Mouse (Mus musculus): ENCODE results near the gene Nfkb1. TPM values are rescaled to one million over a fixed set of nuclear protein-coding genes. Genes with fewer than 3 reads are reported as not detected.

Gene Nfkb1
- polyA plus RNA-seq, 1 experiment from 2014 or later = 10.5 TPM

DNA sequence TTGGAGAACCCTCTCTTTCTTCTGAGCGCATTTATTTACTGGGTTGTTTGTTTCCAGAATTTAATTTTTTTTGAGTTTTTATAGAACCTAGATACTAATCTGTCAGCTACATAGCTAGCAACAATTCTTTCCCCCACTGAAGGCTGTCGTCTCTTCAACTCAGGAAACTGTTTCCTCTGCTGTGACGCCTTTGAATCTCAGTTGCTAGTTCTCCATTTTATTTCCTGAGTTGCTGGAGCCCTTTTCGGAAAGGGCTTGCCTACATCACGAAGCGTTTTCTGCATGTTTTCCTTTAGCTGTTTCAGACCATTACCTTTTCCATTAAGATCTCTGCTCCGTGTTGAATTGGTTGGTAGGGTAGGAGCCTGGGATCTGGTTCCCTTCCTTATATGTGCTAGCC, 74.6 kb downstream of the Nfkb1 start:
- Histone ChIP-seq H3K4me3 (no peak overlapping the region), H3K27me3 (no peaks in the 10 kb centered on the region), H3K9ac (replicated peaks) (no peak overlapping the region), H3K9me3 (no peaks in the 10 kb centered on the region), H3K27ac (replicated peaks) (no peak overlapping the region), H3K4me1 (no peaks in the 10 kb centered on the region), H3K36me3 (peaks cover 39% of the 10 kb centered on the region), H3K4me2 (replicated peaks) (no peak overlapping the region)
- ATAC-seq (ENCODE audit: low FRiP score, low read depth) = no peak
- 90% methylated on average over 7 of the region's 7 CpGs for WGBS

DNA sequence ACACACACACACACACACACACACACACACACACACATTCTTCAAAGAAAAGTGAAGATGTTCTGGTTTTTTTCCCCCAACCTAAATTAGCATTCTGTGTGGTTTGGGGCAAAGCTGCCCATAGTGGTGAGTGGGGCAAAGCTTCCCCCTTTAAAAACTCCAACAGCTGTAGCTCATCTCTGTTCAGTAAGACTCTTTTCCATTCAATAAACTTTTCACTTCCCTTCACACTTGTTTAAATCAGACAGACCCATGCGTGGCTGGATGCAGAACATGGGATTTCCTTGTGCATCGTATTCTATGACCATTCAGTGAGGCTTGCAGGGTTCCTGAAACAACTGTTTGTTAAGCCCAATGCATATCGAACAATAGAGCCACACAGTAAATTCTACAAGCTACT, 77.0 kb downstream of the Nfkb1 start:
- H3K27ac ChIP-seq (replicated peaks) = no peak overlapping the region
- H3K4me3 ChIP-seq = no peak overlapping the region
- H3K4me2 ChIP-seq (replicated peaks) = no peak overlapping the region
- H3K4me1 ChIP-seq = no peaks in the 10 kb centered on the region
- no peak overlapping the region for H3K9ac ChIP-seq (replicated peaks)
- 86% methylated on average over 3 of the region's 3 CpGs for WGBS
- no peaks in the 10 kb centered on the region for H3K9me3 ChIP-seq
- no peak for ATAC-seq (ENCODE audit: low FRiP score, low read depth)
- peaks cover 39% of the 10 kb centered on the region for H3K36me3 ChIP-seq
- H3K27me3 ChIP-seq = no peaks in the 10 kb centered on the region

GRCm38 (mm10) chr3:135610221-135610620, 81.1 kb downstream of the Nfkb1 start:
- H3K4me1 ChIP-seq = no peaks in the 10 kb centered on the region
- no peak overlapping the region for H3K4me2 ChIP-seq (replicated peaks)
- ATAC-seq (ENCODE audit: low FRiP score, low read depth) = 0 out of 2 replicates have a peak, but pooled peaks have one; percentile 38
- WGBS = 47% methylated on average over 3 of the region's 3 CpGs
- no peaks in the 10 kb centered on the region for H3K9me3 ChIP-seq
- no peak overlapping the region for H3K27ac ChIP-seq (replicated peaks)
- peaks cover 29% of the 10 kb centered on the region for H3K36me3 ChIP-seq
- H3K27me3 ChIP-seq = no peaks in the 10 kb centered on the region
- no peak overlapping the region for H3K4me3 ChIP-seq
- no peak overlapping the region for H3K9ac ChIP-seq (replicated peaks)

- no peak overlapping the region for H3K9ac ChIP-seq (replicated peaks)
- no peak overlapping the region for H3K4me2 ChIP-seq (replicated peaks)
- no peak overlapping the region for H3K4me3 ChIP-seq
- no peak for ATAC-seq (ENCODE audit: low FRiP score, low read depth)
- 93% methylated on average over 24 of the region's 24 CpGs for WGBS
- H3K4me1 ChIP-seq = no peaks in the 10 kb centered on the region
- no peak overlapping the region for H3K27ac ChIP-seq (replicated peaks)
- no peaks in the 10 kb centered on the region for H3K27me3 ChIP-seq
- no peaks in the 10 kb centered on the region for H3K9me3 ChIP-seq
- peaks cover 34% of the 10 kb centered on the region for H3K36me3 ChIP-seq
These were observed 83.5 kb downstream of the Nfkb1 start for GRCm38 (mm10) chr3:135607660-135608473.

DNA sequence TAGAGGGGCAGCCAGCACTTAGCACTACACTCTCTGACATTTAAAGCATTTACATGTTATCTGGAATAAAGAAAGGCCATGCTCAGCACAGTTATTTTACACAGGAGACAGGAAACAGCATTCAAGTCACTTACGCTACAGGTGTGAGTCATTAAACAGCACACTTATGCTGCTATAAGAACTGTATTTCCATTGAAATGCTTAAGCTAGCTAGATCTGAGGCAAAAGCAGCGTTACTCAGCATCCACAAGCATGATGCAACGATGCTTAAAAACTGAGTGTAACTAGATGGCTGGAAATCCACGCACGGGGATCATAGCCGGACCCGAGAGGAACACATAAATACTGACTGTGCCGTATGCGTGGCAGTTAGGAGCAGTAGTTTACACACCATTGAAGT, 84.3 kb downstream of the Nfkb1 start:
- Histone ChIP-seq H3K27ac (replicated peaks) (no peak overlapping the region), H3K4me2 (replicated peaks) (no peak overlapping the region), H3K36me3 (peaks cover 33% of the 10 kb centered on the region), H3K4me1 (no peaks in the 10 kb centered on the region), H3K9me3 (no peaks in the 10 kb centered on the region), H3K4me3 (no peak overlapping the region), H3K27me3 (no peaks in the 10 kb centered on the region), H3K9ac (replicated peaks) (no peak overlapping the region)
- no peak for ATAC-seq (ENCODE audit: low FRiP score, low read depth)
- whole genome bisulfite sequencing = 91% methylated on average over 9 of the region's 9 CpGs

GRCm38 (mm10) chr3:135606592-135606991, 84.8 kb downstream of the Nfkb1 start:
- ATAC-seq (ENCODE audit: low FRiP score, low read depth) = no peak
- Histone ChIP-seq H3K9ac (replicated peaks) (no peak overlapping the region), H3K4me3 (no peak overlapping the region), H3K4me1 (no peaks in the 10 kb centered on the region), H3K27ac (replicated peaks) (no peak overlapping the region), H3K36me3 (peaks cover 35% of the 10 kb centered on the region; the same call in 1 of the 2 replicates), H3K9me3 (no peaks in the 10 kb centered on the region), H3K4me2 (replicated peaks) (no peak overlapping the region), H3K27me3 (no peaks in the 10 kb centered on the region)
- WGBS = 82% methylated on average over 8 of the region's 8 CpGs

GRCm38 (mm10) chr3:135605474-135605873, 85.9 kb downstream of the Nfkb1 start:
- no peak for ATAC-seq (ENCODE audit: low FRiP score, low read depth)
- Histone ChIP-seq H3K4me1 (no peaks in the 10 kb centered on the region), H3K4me3 (no peak overlapping the region), H3K27ac (replicated peaks) (no peak overlapping the region), H3K27me3 (no peaks in the 10 kb centered on the region), H3K9me3 (no peaks in the 10 kb centered on the region), H3K36me3 (peaks cover 43% of the 10 kb centered on the region), H3K4me2 (replicated peaks) (no peak overlapping the region), H3K9ac (replicated peaks) (no peak overlapping the region)
- 80% methylated on average over 4 of the region's 4 CpGs for WGBS

DNA sequence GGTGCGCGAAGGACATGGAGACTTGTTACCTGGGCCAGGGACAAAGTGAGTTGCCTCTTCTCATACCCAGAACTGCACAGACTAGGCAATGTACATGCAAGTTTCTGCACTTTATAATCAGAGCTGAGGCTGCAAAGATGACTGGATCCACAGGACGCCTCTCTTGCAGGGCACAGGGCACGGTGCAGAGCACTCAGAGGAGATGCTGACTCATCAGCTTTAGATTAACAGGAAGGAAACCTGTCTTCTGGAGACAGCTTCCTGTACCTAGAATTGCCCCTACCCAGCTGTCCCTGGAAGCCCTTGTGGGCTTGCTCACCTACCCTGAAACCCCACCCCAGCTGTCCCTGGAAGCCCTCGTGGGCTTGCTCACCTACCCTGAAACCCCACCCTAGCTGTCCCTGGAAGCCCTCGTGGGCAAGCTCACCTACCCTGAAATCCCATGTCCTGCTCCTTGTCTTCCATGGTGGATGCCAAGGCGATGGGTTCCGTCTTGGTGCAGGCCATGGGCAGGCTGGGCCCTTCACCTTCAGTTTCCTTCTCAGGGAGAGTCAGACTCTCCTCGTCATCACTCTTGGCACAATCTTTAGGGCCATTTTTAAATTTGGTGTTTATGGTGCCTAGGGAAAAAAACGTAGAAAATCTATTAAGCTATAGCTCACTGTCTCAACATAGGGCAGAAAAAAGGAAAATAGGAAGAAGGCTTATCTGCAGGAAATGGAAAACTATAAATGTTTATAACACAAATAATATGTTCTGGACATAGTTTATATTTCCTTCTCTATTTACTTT, 86.5 kb downstream of the Nfkb1 start:
- 95% methylated on average over 10 of the region's 10 CpGs for WGBS
- Histone ChIP-seq H3K36me3 (peaks cover 43% of the 10 kb centered on the region), H3K27me3 (no peaks in the 10 kb centered on the region), H3K9ac (replicated peaks) (no peak overlapping the region), H3K4me2 (replicated peaks) (no peak overlapping the region), H3K4me1 (no peaks in the 10 kb centered on the region), H3K27ac (replicated peaks) (no peak overlapping the region), H3K4me3 (no peak overlapping the region), H3K9me3 (no peaks in the 10 kb centered on the region)
- ATAC-seq (ENCODE audit: low FRiP score, low read depth) = no peak

- Histone ChIP-seq H3K9me3 (no peaks in the 10 kb centered on the region), H3K4me1 (no peaks in the 10 kb centered on the region), H3K4me3 (no peak overlapping the region), H3K36me3 (peaks cover 43% of the 10 kb centered on the region), H3K4me2 (replicated peaks) (no peak overlapping the region), H3K27ac (replicated peaks) (no peak overlapping the region), H3K27me3 (no peaks in the 10 kb centered on the region), H3K9ac (replicated peaks) (no peak overlapping the region)
- WGBS = 83% methylated on average over 10 of the region's 10 CpGs
- ATAC-seq (ENCODE audit: low FRiP score, low read depth) = no peak
These were observed 88.6 kb downstream of the Nfkb1 start for GRCm38 (mm10) chr3:135602731-135603130.

DNA sequence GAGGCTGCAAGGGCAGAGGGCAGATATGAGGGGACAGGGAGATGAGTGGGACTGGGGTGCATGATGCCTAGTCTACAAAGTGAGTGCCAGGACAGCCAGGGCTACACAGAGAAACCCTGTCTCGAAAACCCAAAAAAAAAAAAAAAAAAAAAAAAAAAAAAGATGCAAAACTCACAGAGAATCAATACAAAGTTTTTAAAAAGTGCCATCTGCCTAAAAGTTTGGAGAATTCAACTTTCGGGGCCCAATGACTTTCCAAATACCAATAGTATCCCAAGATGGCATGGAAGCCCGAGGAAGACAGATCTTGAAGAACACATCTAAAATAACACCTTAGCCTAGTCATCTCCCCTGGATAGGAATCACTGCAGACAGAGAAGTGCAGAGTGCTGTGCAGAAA, 93.0 kb downstream of the Nfkb1 start:
- Histone ChIP-seq H3K27ac (replicated peaks) (no peak overlapping the region), H3K4me1 (no peaks in the 10 kb centered on the region), H3K4me2 (replicated peaks) (no peak overlapping the region), H3K4me3 (no peak overlapping the region), H3K36me3 (peaks cover 36% of the 10 kb centered on the region), H3K9me3 (no peaks in the 10 kb centered on the region), H3K9ac (replicated peaks) (no peak overlapping the region), H3K27me3 (no peaks in the 10 kb centered on the region)
- no peak for ATAC-seq (ENCODE audit: low FRiP score, low read depth)
- WGBS = 89% methylated on average over 3 of the region's 3 CpGs

DNA sequence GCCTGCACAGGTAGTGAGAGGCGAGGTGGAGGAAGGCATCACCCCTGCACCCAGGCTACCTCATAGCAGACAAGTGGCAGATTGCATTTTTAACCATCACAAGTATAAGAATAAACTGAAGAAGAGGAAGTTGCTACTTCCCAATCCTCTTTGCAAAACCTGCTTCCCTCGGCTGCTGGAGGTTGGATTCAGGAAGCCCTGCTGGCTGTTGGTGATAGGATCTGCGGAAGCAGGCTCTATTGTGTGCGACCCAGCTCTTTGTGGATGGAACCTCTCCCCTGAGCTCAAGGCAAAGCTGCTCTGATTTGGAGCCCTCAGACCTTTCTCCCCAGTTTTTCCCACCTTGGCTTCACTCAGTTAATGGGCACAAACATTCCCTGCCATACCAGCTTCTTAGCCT, 94.3 kb downstream of the Nfkb1 start:
- H3K4me2 ChIP-seq (replicated peaks) = no peak overlapping the region
- no peak overlapping the region for H3K9ac ChIP-seq (replicated peaks)
- H3K27ac ChIP-seq (replicated peaks) = 0 out of 2 replicates have a peak overlapping the region, but pooled peaks have one; percentile 20
- no peak overlapping the region for H3K4me3 ChIP-seq
- no peaks in the 10 kb centered on the region for H3K9me3 ChIP-seq
- WGBS = 49% methylated on average over 4 of the region's 4 CpGs
- no peaks in the 10 kb centered on the region for H3K27me3 ChIP-seq
- ATAC-seq (ENCODE audit: low FRiP score, low read depth) = no peak
- peaks cover 31% of the 10 kb centered on the region for H3K36me3 ChIP-seq
- peaks cover 3% of the 10 kb centered on the region; the same call in 1 of the 2 replicates for H3K4me1 ChIP-seq

DNA sequence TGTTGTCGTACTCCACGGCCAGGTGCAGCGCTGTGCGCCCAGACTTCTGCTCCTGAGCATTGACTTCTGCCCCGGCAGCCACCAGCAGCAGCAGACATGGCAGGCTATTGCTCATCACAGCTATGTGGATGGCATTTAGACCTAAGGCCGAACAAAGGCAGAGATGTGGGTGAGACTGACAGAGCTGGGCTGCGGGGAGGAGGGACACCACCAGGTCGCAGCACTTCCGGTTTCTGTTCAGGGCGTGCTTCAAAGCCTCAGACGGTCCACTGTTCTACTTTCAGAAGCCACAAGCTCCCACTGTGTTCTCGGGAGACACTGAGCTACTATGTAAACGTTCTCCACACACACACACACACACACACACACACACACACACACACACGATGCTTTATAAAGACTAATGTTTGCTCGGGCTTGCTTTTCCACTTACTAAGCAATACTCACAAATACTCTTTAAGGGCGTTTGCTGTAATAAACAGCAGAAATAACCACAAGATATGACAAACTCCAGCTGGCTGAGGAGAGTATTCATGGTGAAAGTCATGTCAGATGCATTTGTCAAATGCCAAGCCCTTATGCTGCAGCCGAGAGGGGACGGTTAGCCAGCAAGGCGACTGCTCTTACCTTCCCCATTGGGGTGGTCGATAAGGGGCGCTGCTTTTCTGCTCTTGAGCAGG, 97.0 kb downstream of the Nfkb1 start:
- peaks cover 38% of the 10 kb centered on the region for H3K36me3 ChIP-seq
- H3K9me3 ChIP-seq = no peaks in the 10 kb centered on the region
- no peaks in the 10 kb centered on the region for H3K27me3 ChIP-seq
- no peak overlapping the region for H3K4me3 ChIP-seq
- H3K9ac ChIP-seq (replicated peaks) = no peak overlapping the region
- WGBS = 79% methylated on average over 21 of the region's 21 CpGs
- no peak overlapping the region for H3K27ac ChIP-seq (replicated peaks)
- no peak for ATAC-seq (ENCODE audit: low FRiP score, low read depth)
- no peak overlapping the region for H3K4me2 ChIP-seq (replicated peaks)
- H3K4me1 ChIP-seq = peaks cover 4% of the 10 kb centered on the region; the same call in 1 of the 2 replicates

Measured in midbrain, embryonic 12.5 days (tissue).